Mouse (Mus musculus) lung, embryonic 16.5 days (tissue): ENCODE results near the gene Tmem255a. TPM values are rescaled to one million over a fixed set of nuclear protein-coding genes. Genes with fewer than 3 reads are reported as not detected.

Experiments used
- ATAC-seq: fragments of 200-750 bp; cut with Nextera tagmentation; 2 replicates; pipeline ENCODE4 v1.8.0; 2017; ENCODE audit warnings: low read depth, mild to moderate bottlenecking, moderate library complexity
- H3K27ac ChIP-seq: fragments of 300-500 bp; sonication (generic); 2 replicates; pipeline ENCODE4 v1.5.1; 2014; ENCODE audit warnings: mild to moderate bottlenecking, control low read depth, low read length
- H3K27me3 ChIP-seq: fragments of 300-500 bp; sonication (generic); 2 replicates; pipeline ENCODE4 v1.6.1; 2014; ENCODE audit warnings: low read depth, low read length, mixed read lengths; ENCODE audit not compliant: control insufficient read depth, insufficient read depth
- H3K36me3 ChIP-seq: fragments of 300-500 bp; sonication (generic); 2 replicates; pipeline ENCODE4 v1.6.1; 2014; ENCODE audit warnings: low read length; ENCODE audit not compliant: control insufficient read depth, insufficient read depth
- H3K4me1 ChIP-seq: fragments of 300-500 bp; sonication (generic); replicated peaks from 2 replicates; pipeline ENCODE4 v1.6.1; 2014; ENCODE audit warnings: low read length, mixed read lengths; ENCODE audit not compliant: control insufficient read depth, insufficient read depth
- H3K4me2 ChIP-seq: fragments of 300-500 bp; sonication (generic); 2 replicates; pipeline ENCODE4 v1.6.1; 2014; ENCODE audit warnings: low read depth, low read length, control low read depth
- H3K4me3 ChIP-seq: fragments of 300-500 bp; sonication (generic); 2 replicates; pipeline ENCODE4 v1.5.1; 2014; ENCODE audit warnings: mild to moderate bottlenecking, low read length, control low read depth
- H3K9ac ChIP-seq: fragments of 300-500 bp; sonication (generic); 2 replicates; pipeline ENCODE4 v1.6.1; 2014; ENCODE audit warnings: low read length, control low read depth
- H3K9me3 ChIP-seq: fragments of 300-500 bp; sonication (generic); 2 replicates; pipeline ENCODE4 v1.6.1; 2016; ENCODE audit warnings: low read length; ENCODE audit not compliant: control insufficient read depth
- WGBS: fragments of 180-500 bp; shearing (Covaris S2); extraction: QIAGEN DNeasy Blood & Tissue Kit; methylation state at CpG from one replicate; pipeline ENCODE4 v1.1.7; 2014; 5-methylcytosine and 5-hydroxymethylcytosine counted together
- polyA plus RNA-seq: library from polyadenylated mRNA; unstranded; fragments of >200 nt; fragmentation: Nextera tagmentation; extraction: Ambion mirVana; gene quantifications from 2 replicates; pipeline ENCODE4 v1.2.1, GENCODE M21; 2015

The Tmem255a gene
- polyA plus RNA-seq, 1 experiment from 2014 or later, result 24.5 TPM

DNA sequence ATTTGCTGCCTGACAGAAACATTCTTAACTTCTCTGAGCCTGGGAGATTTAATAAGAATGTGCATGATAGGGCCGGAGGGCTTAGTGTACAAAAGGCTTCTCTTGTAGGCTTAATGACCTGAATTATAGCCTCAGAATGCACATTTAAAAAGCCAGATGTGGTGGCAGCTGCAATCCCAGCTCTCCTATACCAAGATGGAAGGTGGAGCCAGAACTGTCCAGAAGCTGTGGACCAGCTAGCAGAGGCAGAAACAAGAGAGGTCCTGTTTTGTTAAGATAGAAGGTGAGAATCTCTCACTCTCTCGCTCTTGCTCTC lies 34.6 kb downstream of the Tmem255a start:
- Histone ChIP-seq H3K36me3 (no peaks in the 10 kb centered on the region), H3K4me3 (no peak overlapping the region), H3K9me3 (no peaks in the 10 kb centered on the region), H3K9ac (no peak overlapping the region), H3K27ac (0 out of 2 replicates have a peak overlapping the region, but pooled peaks have one; percentile 10), H3K27me3 (no peaks in the 10 kb centered on the region), H3K4me1 (no peaks in the 10 kb centered on the region), H3K4me2 (no peak overlapping the region)
- no peak for ATAC-seq
- WGBS, result 61% methylated on average over 2 of the region's 2 CpGs

DNA sequence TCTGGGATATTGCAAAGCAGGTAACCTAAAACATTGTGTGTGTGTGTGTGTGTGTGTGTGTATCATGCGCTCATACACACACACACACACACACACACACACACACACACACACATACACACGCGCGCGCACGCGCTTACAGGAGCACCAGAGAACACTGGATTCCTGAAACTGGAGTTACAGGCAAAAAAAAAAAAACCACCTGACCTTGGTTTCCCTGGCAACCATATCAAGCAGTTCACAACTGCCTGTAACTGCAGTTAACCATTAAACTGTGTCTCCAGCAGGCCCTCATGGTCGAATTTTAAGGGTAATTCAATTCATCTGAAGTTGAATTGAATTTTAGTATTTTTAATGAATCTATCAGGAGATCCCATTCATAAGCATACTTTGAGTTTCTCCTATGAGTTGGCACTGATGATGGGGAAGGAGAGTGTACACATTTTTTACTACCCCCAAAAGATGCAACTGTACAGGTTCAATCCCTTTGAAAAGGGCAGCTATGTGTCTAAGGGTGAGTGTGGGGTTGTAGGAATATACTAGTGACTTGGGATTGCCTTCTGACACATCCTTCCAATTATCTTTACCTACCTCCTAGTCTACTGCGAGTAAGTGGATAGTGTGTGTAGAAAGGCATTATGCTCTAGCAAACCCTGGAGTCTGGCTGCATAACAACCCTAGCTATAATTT lies 35.1 kb downstream of the Tmem255a start:
- 78% methylated on average over 9 of the region's 9 CpGs for WGBS
- H3K27me3 ChIP-seq, result no peaks in the 10 kb centered on the region

DNA sequence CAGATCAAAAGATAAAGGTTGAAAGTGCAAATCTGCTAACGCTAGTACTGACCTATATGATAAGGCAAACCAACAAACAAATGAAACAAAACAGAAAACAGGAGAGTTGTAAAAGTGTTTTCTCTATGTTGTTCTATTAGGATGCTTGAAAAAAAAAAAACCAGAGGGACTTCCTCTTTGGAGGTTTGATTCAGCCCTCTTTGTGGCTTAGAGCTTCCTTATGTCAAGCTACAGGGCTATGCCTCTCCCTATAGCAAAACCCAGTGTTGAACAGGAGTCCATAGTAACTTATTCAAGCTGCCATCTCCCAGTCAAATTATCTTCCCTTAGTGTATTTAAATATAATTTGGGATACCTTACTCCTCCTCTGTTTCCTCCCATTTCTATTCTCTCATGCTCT lies 44.8 kb downstream of the Tmem255a start:
- no peak for ATAC-seq
- H3K4me1 ChIP-seq, result no peaks in the 10 kb centered on the region
- no peak overlapping the region for H3K27ac ChIP-seq
- H3K9me3 ChIP-seq, result no peaks in the 10 kb centered on the region
- no peaks in the 10 kb centered on the region for H3K36me3 ChIP-seq
- no peak overlapping the region for H3K4me3 ChIP-seq
- 41% methylated on average over 1 of the region's 1 CpGs for WGBS
- H3K4me2 ChIP-seq, result no peak overlapping the region
- no peaks in the 10 kb centered on the region for H3K27me3 ChIP-seq
- H3K9ac ChIP-seq, result no peak overlapping the region

More for the DNA sequence above, 35.1 kb downstream of the Tmem255a start:
- ATAC-seq, result no peak
- H3K9me3 ChIP-seq, result no peaks in the 10 kb centered on the region
- no peaks in the 10 kb centered on the region for H3K36me3 ChIP-seq
- H3K27ac ChIP-seq, result 0 out of 2 replicates have a peak overlapping the region, but pooled peaks have one; percentile 10
- no peak overlapping the region for H3K9ac ChIP-seq
- no peak overlapping the region for H3K4me3 ChIP-seq
- no peaks in the 10 kb centered on the region for H3K4me1 ChIP-seq
- H3K4me2 ChIP-seq, result no peak overlapping the region

DNA sequence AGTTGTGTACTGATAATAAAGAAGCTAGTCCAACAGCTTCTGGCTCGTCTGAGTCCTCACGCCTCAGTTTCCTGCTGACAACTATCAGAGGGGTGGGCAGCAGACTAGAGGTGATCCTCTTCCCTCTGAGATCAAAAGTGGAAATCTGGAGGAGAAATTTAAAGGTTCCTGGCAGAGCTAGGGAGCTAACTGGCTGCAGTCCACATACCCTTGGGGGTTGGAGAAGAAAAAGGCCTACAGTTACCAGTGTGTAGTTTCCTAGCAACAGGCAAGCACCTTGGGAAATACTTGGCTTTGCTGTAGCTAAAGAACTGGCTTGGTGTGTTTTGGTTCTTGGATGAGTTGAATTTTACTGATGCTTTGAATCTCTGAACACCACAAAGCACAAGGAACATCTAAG lies 50.4 kb downstream of the Tmem255a start:
- 51% methylated on average over 2 of the region's 2 CpGs for WGBS
- Histone ChIP-seq H3K27me3 (no peaks in the 10 kb centered on the region), H3K27ac (no peak overlapping the region), H3K4me3 (no peak overlapping the region), H3K9ac (no peak overlapping the region), H3K36me3 (no peaks in the 10 kb centered on the region), H3K4me1 (no peaks in the 10 kb centered on the region), H3K9me3 (no peaks in the 10 kb centered on the region), H3K4me2 (no peak overlapping the region)
- ATAC-seq, result no peak

DNA sequence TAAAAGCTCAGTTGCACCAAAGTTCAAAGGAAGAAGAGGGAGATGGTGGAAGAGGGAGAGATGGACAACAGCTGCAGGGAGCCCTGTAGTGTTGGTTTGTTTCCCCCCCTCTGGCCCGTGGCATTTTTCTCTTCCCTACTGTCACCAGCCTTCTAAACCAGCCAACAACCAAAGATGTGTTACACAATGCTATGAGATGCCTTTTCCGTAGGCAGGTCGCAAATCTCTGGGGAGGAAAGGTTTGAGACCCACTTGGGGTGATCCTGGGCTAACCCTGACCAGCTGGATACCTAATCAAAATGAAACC lies 61.8 kb downstream of the Tmem255a start:
- peak overlapping the region; percentile 87 for H3K9ac ChIP-seq
- ATAC-seq, result no peak

DNA sequence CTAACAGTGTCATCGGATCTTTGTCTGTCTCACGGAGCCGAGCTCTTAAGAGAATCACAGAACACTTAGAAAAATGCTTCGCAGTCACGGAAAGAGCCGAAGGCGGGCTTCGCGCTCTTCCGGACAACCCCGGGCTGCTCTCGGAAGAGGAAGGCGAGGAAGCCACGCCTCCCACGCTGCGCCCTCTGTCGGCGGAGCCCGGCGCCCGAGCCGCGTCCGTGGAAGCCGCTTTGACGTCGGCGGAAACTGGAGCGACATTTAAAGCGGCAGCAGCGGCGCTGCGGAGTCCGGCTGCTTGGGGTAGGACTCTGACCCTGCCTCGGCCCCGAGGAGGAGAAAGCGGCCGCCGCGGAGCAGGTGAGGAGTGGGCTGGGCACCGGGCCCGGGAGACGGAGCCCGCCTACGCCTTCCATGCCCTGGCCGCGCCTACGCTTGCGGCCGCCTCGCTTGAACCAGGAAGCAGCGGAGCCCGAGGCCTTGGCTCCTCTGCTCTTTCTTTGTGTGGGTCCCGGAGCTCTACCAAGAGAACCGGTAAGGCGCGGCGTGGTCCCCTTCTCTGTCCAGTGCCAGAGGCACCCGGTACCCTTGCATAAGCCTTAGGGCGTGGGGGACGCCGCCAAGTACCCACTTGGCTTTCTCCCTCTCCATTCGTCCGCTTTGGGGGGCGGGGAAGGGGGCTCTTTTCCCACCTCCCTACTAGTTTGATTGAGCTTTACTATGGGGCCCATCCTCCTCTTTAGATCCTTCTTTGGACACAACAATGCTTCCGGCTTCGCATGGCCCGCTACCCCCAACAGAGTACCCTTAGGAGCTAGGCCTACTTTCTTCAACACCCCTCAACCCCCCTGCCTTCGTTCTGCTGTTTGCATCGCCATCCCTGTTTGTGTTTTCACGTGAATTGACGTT lies 62.4 kb downstream of the Tmem255a start, which contains the start of gene Zbtb33:
Gene Zbtb33 (plus strand): TSS at position 242 of the 906 bp plus-strand sequence.
- ATAC-seq, result peak; percentile 97
- WGBS, result 14% methylated on average over 69 of the region's 72 CpGs
- Histone ChIP-seq H3K27ac (peak within 1 kb of the TSS; percentile 88), H3K4me2 (peak within 1 kb of the TSS; percentile 65), H3K27me3 (no peaks in the 10 kb centered on the region), H3K4me1 (no peaks in the 10 kb centered on the region), H3K36me3 (peaks cover 2% of the 10 kb centered on the region; the same call in 1 of the 2 replicates), H3K9ac (peak within 1 kb of the TSS; percentile 87), H3K4me3 (peak within 1 kb of the TSS; percentile 70), H3K9me3 (no peaks in the 10 kb centered on the region)

More for the DNA sequence above, 61.8 kb downstream of the Tmem255a start:
- no peaks in the 10 kb centered on the region for H3K27me3 ChIP-seq
- H3K4me3 ChIP-seq, result peak overlapping the region; percentile 70
- H3K27ac ChIP-seq, result peak overlapping the region; percentile 88
- H3K4me1 ChIP-seq, result no peaks in the 10 kb centered on the region
- peak overlapping the region; percentile 65 for H3K4me2 ChIP-seq
- H3K36me3 ChIP-seq, result peaks cover 2% of the 10 kb centered on the region; the same call in 1 of the 2 replicates
- no peaks in the 10 kb centered on the region for H3K9me3 ChIP-seq
- 18% methylated on average over 3 of the region's 3 CpGs for WGBS

DNA sequence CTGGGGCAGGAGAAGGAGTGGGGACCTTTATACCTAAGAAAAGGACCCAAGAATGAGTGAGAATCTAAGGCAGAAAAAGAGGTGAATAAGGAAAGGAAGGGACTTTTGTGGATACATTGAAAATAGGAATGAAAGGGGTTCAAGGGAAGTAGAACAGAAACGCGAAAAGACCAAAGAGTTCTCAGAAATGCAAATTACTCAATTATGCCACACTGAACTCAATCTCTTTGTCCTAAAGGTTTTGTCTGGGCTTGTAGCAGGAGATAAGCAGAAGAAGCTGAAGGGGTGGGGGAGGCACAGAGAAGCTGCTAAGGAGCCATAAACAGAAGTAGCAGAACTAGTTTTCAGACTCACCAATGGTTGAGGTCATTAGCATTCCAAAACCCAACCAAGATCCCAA lies 66.7 kb downstream of the Tmem255a start:
- ATAC-seq, result no peak
- WGBS, result 57% methylated on average over 2 of the region's 2 CpGs
- Histone ChIP-seq H3K27me3 (no peaks in the 10 kb centered on the region), H3K9me3 (no peaks in the 10 kb centered on the region), H3K4me2 (no peak overlapping the region), H3K9ac (no peak overlapping the region), H3K4me3 (no peak overlapping the region), H3K36me3 (no peaks in the 10 kb centered on the region), H3K4me1 (no peaks in the 10 kb centered on the region), H3K27ac (no peak overlapping the region)

DNA sequence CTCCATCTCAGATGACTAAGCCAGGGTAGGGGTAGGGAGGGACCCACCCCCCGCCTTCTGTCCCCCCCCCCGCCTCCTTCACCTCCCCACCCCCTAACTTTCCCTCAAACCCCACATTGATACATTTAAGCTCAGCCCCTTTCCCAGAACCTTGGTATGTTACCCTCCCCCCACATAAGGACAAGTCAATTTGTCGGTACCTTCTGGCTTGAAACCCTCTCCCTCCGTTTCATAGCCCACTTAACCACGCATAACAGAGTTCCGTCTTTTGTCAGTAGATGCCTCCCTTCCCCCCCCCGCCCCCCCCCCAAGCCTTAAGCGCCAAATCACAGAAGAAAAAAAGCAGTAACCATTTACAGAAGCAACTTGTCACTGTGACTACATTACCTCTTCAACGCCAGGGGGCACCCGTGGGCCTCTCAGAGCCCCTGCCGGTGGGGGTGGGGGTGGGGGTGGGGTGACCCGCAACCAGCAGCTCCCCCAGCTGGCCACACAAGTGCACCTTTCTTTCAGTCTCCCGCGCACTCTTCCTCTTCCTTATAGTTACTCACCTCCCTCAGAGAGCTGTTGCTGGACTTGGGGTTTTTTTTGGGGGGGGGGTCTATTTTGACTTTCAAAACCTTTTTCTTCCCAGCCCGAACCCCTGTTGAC lies 70.5 kb downstream of the Tmem255a start:
- WGBS, result 14% methylated on average over 9 of the region's 15 CpGs
- Histone ChIP-seq H3K4me2 (peak overlapping the region; percentile 69), H3K9me3 (no peaks in the 10 kb centered on the region), H3K27ac (no peak overlapping the region), H3K9ac (no peak overlapping the region), H3K27me3 (no peaks in the 10 kb centered on the region), H3K36me3 (no peaks in the 10 kb centered on the region), H3K4me1 (no peaks in the 10 kb centered on the region), H3K4me3 (peak overlapping the region; percentile 47)
- ATAC-seq, result peak; percentile 68
